Comparison of ENCODE assay signal across 8 mouse cellular contexts in genomic region chr10:78575690-78576089, GRCm38 (mm10). TPM values are rescaled to one million over a fixed set of nuclear protein-coding genes. Genes with fewer than 3 reads are reported as not detected.
DNase-seq lines count a peak whose midpoint lies in the region; ATAC-seq lines count a peak whose summit lies in the region.

No protein-coding gene starts in this region.

- H3K9me3 ChIP-seq in heart, embryonic 16.5 days (replicated peaks; ENCODE audit: control insufficient read depth, low read length): no peaks in the 10 kb centered on the region
- H3K9me3 ChIP-seq in lung, embryonic 16.5 days (ENCODE audit: control insufficient read depth, low read length): no peaks in the 10 kb centered on the region
- no peaks in the 10 kb centered on the region for H3K9me3 ChIP-seq in stomach, embryonic 15.5 days

- H3K36me3 ChIP-seq in heart, embryonic 16.5 days (ENCODE audit: control insufficient read depth, insufficient read depth): peaks cover 25% of the 10 kb centered on the region
- no peaks in the 10 kb centered on the region for H3K36me3 ChIP-seq in lung, embryonic 16.5 days (ENCODE audit: control insufficient read depth, insufficient read depth, low read length)
- 0 out of 2 replicates have a peak, but pooled peaks cover 13% of the 10 kb centered on the region for H3K36me3 ChIP-seq in stomach, embryonic 15.5 days

- peak; percentile 24 to 25 for DNase-seq in right cerebral cortex, adult 2 months (ENCODE audit: low spot score in 2 of 2)
- no peak for DNase-seq in right cerebral cortex, postnatal 36 days (ENCODE audit: low spot score in 2 of 2)
- DNase-seq in cerebellum, adult 8-10 months: peak; percentile 92
- DNase-seq in kidney, postnatal 4 days: peak; percentile 53 to 62

- peaks cover 14% of the 10 kb centered on the region for H3K4me1 ChIP-seq in heart, embryonic 16.5 days (ENCODE audit: control insufficient read depth, insufficient read depth, low read length)
- peaks cover 5% of the 10 kb centered on the region for H3K4me1 ChIP-seq in lung, embryonic 16.5 days (replicated peaks; ENCODE audit: control insufficient read depth, insufficient read depth, low read length)
- H3K4me1 ChIP-seq in stomach, embryonic 15.5 days: peaks cover 9% of the 10 kb centered on the region

- 17% methylated on average over 2 of the region's 2 CpGs for WGBS in heart, embryonic 16.5 days
- WGBS in lung, embryonic 16.5 days: 56% methylated on average over 2 of the region's 2 CpGs
- 63% methylated on average over 2 of the region's 2 CpGs for WGBS in stomach, embryonic 15.5 days

- H3K27ac ChIP-seq in heart, embryonic 16.5 days (ENCODE audit: low read length): peak overlapping the region; percentile 98
- no peak overlapping the region for H3K27ac ChIP-seq in lung, embryonic 16.5 days (ENCODE audit: low read length)
- peak overlapping the region; percentile 97 for H3K27ac ChIP-seq in stomach, embryonic 15.5 days

- no peaks in the 10 kb centered on the region for H3K27me3 ChIP-seq in heart, embryonic 16.5 days (ENCODE audit: control insufficient read depth, insufficient read depth, low read length)
- H3K27me3 ChIP-seq in lung, embryonic 16.5 days (ENCODE audit: control insufficient read depth, insufficient read depth, low read depth, low read length): no peaks in the 10 kb centered on the region
- no peaks in the 10 kb centered on the region for H3K27me3 ChIP-seq in stomach, embryonic 15.5 days (replicated peaks)

- H3K4me3 ChIP-seq in heart, embryonic 16.5 days (ENCODE audit: low read length): peak overlapping the region; percentile 64
- peak overlapping the region; percentile 70; the same call in 1 of the 2 replicates for H3K4me3 ChIP-seq in lung, embryonic 16.5 days (ENCODE audit: low read length)
- peak overlapping the region; percentile 61; the same call in 1 of the 2 replicates for H3K4me3 ChIP-seq in stomach, embryonic 15.5 days (replicated peaks)

- H3K9ac ChIP-seq in heart, embryonic 16.5 days (ENCODE audit: low read length): peak overlapping the region; percentile 72
- H3K9ac ChIP-seq in lung, embryonic 16.5 days (ENCODE audit: low read length): peak overlapping the region; percentile 80
- H3K9ac ChIP-seq in stomach, embryonic 15.5 days: no peak overlapping the region

- peak overlapping the region; percentile 59 for H3K4me2 ChIP-seq in heart, embryonic 16.5 days (ENCODE audit: low read depth, low read length)
- peak overlapping the region; percentile 71 for H3K4me2 ChIP-seq in lung, embryonic 16.5 days (ENCODE audit: low read depth, low read length)
- H3K4me2 ChIP-seq in stomach, embryonic 15.5 days: peak overlapping the region; percentile 79

- ATAC-seq in heart, embryonic 16.5 days (replicated peaks; ENCODE audit: extremely low read depth, insufficient read depth, low FRiP score): peak; percentile 47
- ATAC-seq in lung, embryonic 16.5 days (ENCODE audit: low read depth): no peak
- no peak for ATAC-seq in stomach, embryonic 15.5 days (ENCODE audit: insufficient read depth, low FRiP score, low read depth)
- ATAC-seq in frontal cortex, adult (ENCODE audit: low TSS enrichment): no peak

RNA-seq across cellular contexts. Expression of gene Ilvbl, which starts 1.5 kb away (rescaled TPM):
- polyA plus RNA-seq in heart, embryonic 16.5 days (2015; fragmentation: Nextera tagmentation; extraction: Ambion mirVana): 94.5 and 96.4 TPM in 2 replicates
- polyA plus RNA-seq in lung, embryonic 16.5 days (2015; fragmentation: Nextera tagmentation; extraction: Ambion mirVana): 50.1 and 50.4 TPM in 2 replicates
- polyA plus RNA-seq in stomach, embryonic 15.5 days (2015; fragmentation: Nextera tagmentation; extraction: Ambion mirVana): 52.8 and 55.7 TPM in 2 replicates

RNA-seq across cellular contexts. Expression of gene Syde1, which starts 16.1 kb away (rescaled TPM):
- polyA plus RNA-seq in heart, embryonic 16.5 days (2015; fragmentation: Nextera tagmentation; extraction: Ambion mirVana): 10.8 and 12.2 TPM in 2 replicates
- 23.0 and 25.2 TPM in 2 replicates for polyA plus RNA-seq in lung, embryonic 16.5 days (2015; fragmentation: Nextera tagmentation; extraction: Ambion mirVana)
- 13.1 and 13.2 TPM in 2 replicates for polyA plus RNA-seq in stomach, embryonic 15.5 days (2015; fragmentation: Nextera tagmentation; extraction: Ambion mirVana)

RNA-seq across cellular contexts. Expression of gene Olfr1357, which starts 42.2 kb away (rescaled TPM):
- polyA plus RNA-seq in heart, embryonic 16.5 days (2015; fragmentation: Nextera tagmentation; extraction: Ambion mirVana): not detected in 2 replicates
- not detected in 2 replicates for polyA plus RNA-seq in lung, embryonic 16.5 days (2015; fragmentation: Nextera tagmentation; extraction: Ambion mirVana)
- polyA plus RNA-seq in stomach, embryonic 15.5 days (2015; fragmentation: Nextera tagmentation; extraction: Ambion mirVana): not detected in 2 replicates

RNA-seq across cellular contexts. Expression of gene Olfr1358, which starts 58.5 kb away (rescaled TPM):
- polyA plus RNA-seq in heart, embryonic 16.5 days (2015; fragmentation: Nextera tagmentation; extraction: Ambion mirVana): not detected in 2 replicates
- not detected in 2 replicates for polyA plus RNA-seq in lung, embryonic 16.5 days (2015; fragmentation: Nextera tagmentation; extraction: Ambion mirVana)
- polyA plus RNA-seq in stomach, embryonic 15.5 days (2015; fragmentation: Nextera tagmentation; extraction: Ambion mirVana): not detected in 2 replicates

Comparison
In these comparisons a context has a peak if more than half of its experiments do, and no peak if none do; other contexts are left out.
1. DNase-seq: peak in right cerebral cortex, adult 2 months (2 of 2), cerebellum, adult 8-10 months (single experiment) and kidney, postnatal 4 days (2 of 2); none in right cerebral cortex, postnatal 36 days (0 of 2).
2. Peak in every context shown above with its lines, with median percentiles within 50 percentile points of each other: H3K4me2 ChIP-seq and H3K4me3 ChIP-seq.